Mouse (Mus musculus) heart, embryonic 13.5 days (tissue): ENCODE measurements around the gene Gtf3c6. TPM values are rescaled to one million over a fixed set of nuclear protein-coding genes. Genes with fewer than 3 reads are reported as not detected.

Experiments used
- ATAC-seq: fragments of 200-750 bp; cut with Nextera tagmentation; 2 replicates; pipeline ENCODE4 v1.8.0; 2017; ENCODE audit warnings: moderate TSS enrichment; ENCODE audit not compliant: insufficient number of reproducible peaks, low FRiP score, low TSS enrichment; ENCODE audit errors: extremely low read depth
- H3K27ac ChIP-seq: fragments of 300-500 bp; sonication (generic); replicated peaks from 2 replicates; pipeline ENCODE4 v1.5.1; 2015; ENCODE audit warnings: moderate library complexity, mild to moderate bottlenecking, inconsistent platforms
- H3K27me3 ChIP-seq: fragments of 300-500 bp; sonication (generic); replicated peaks from 2 replicates; pipeline ENCODE4 v1.6.1; 2015; ENCODE audit warnings: mild to moderate bottlenecking, inconsistent platforms
- H3K36me3 ChIP-seq: fragments of 300-500 bp; sonication (generic); 2 replicates; pipeline ENCODE4 v1.6.1; 2015; ENCODE audit warnings: mild to moderate bottlenecking, inconsistent platforms
- H3K4me1 ChIP-seq: fragments of 300-500 bp; sonication (generic); 2 replicates; pipeline ENCODE4 v1.6.1; 2015; ENCODE audit warnings: inconsistent platforms
- H3K4me2 ChIP-seq: fragments of 300-500 bp; sonication (generic); 2 replicates; pipeline ENCODE4 v1.6.1; 2015; ENCODE audit warnings: inconsistent platforms, mild to moderate bottlenecking, moderate library complexity
- H3K4me3 ChIP-seq: fragments of 300-500 bp; sonication (generic); 2 replicates; pipeline ENCODE4 v1.5.1; 2015; ENCODE audit warnings: moderate library complexity, mild to moderate bottlenecking, inconsistent platforms
- H3K9ac ChIP-seq: fragments of 300-500 bp; sonication (generic); 2 replicates; pipeline ENCODE4 v1.6.1; 2015; ENCODE audit warnings: inconsistent platforms, mild to moderate bottlenecking, moderate library complexity
- H3K9me3 ChIP-seq: fragments of 300-500 bp; sonication (generic); 2 replicates; pipeline ENCODE4 v1.6.1; 2016; ENCODE audit warnings: inconsistent platforms
- WGBS: fragments of 180-500 bp; shearing (Covaris S2); methylation state at CpG from one replicate; pipeline ENCODE4 v1.1.7; 2015; ENCODE audit warnings: mixed read lengths; 5-methylcytosine and 5-hydroxymethylcytosine counted together
- polyA plus RNA-seq: library from polyadenylated mRNA; unstranded; fragments of >200 nt; fragmentation: Nextera tagmentation; extraction: Ambion mirVana; gene quantifications from 2 replicates; pipeline ENCODE4 v1.2.1, GENCODE M21; 2015

Gene Gtf3c6
- polyA plus RNA-seq, 1 experiment from 2014 or later: 73.8 TPM

GRCm38 (mm10) chr10:40283636-40284035, 25.7 kb upstream of the Gtf3c6 start:
- H3K27ac ChIP-seq: no peak overlapping the region
- no peaks in the 10 kb centered on the region for H3K9me3 ChIP-seq
- ATAC-seq: no peak
- no peak overlapping the region for H3K4me3 ChIP-seq
- H3K4me2 ChIP-seq: no peak overlapping the region
- no peaks in the 10 kb centered on the region for H3K4me1 ChIP-seq
- 93% methylated on average over 9 of the region's 9 CpGs for WGBS
- H3K36me3 ChIP-seq: peaks cover 38% of the 10 kb centered on the region
- no peaks in the 10 kb centered on the region for H3K27me3 ChIP-seq
- H3K9ac ChIP-seq: no peak overlapping the region

- 84% methylated on average over 2 of the region's 2 CpGs for WGBS
- ATAC-seq: no peak
- no peak overlapping the region for H3K27ac ChIP-seq
- no peaks in the 10 kb centered on the region for H3K4me1 ChIP-seq
- H3K4me3 ChIP-seq: no peak overlapping the region
- no peaks in the 10 kb centered on the region for H3K27me3 ChIP-seq
- no peak overlapping the region for H3K9ac ChIP-seq
- no peak overlapping the region for H3K4me2 ChIP-seq
- no peaks in the 10 kb centered on the region for H3K9me3 ChIP-seq
- H3K36me3 ChIP-seq: peaks cover 31% of the 10 kb centered on the region
Observed at GRCm38 (mm10) chr10:40281565-40281964, 23.7 kb upstream of the Gtf3c6 start.

GRCm38 (mm10) chr10:40278317-40278716, 20.4 kb upstream of the Gtf3c6 start:
- Histone ChIP-seq H3K4me1 (peaks cover 4% of the 10 kb centered on the region; the same call in 1 of the 2 replicates), H3K36me3 (peaks cover 6% of the 10 kb centered on the region), H3K9me3 (no peaks in the 10 kb centered on the region), H3K9ac (no peak overlapping the region), H3K27me3 (no peaks in the 10 kb centered on the region), H3K27ac (no peak overlapping the region), H3K4me2 (no peak overlapping the region), H3K4me3 (no peak overlapping the region)
- ATAC-seq: no peak
- 59% methylated on average over 5 of the region's 5 CpGs for WGBS

- peaks cover 4% of the 10 kb centered on the region; the same call in 1 of the 2 replicates for H3K4me1 ChIP-seq
- ATAC-seq: no peak
- H3K36me3 ChIP-seq: no peaks in the 10 kb centered on the region
- no peak overlapping the region for H3K4me3 ChIP-seq
- no peak overlapping the region for H3K27ac ChIP-seq
- no peak overlapping the region for H3K9ac ChIP-seq
- 51% methylated on average over 7 of the region's 7 CpGs for WGBS
- H3K4me2 ChIP-seq: no peak overlapping the region
- no peaks in the 10 kb centered on the region for H3K9me3 ChIP-seq
- H3K27me3 ChIP-seq: no peaks in the 10 kb centered on the region
Observed at GRCm38 (mm10) chr10:40275991-40276390, 18.1 kb upstream of the Gtf3c6 start.

GRCm38 (mm10) chr10:40273938-40274337, 16.0 kb upstream of the Gtf3c6 start:
- Histone ChIP-seq H3K4me2 (no peak overlapping the region), H3K27ac (no peak overlapping the region), H3K9me3 (no peaks in the 10 kb centered on the region), H3K4me1 (peaks cover 4% of the 10 kb centered on the region; the same call in 1 of the 2 replicates), H3K9ac (no peak overlapping the region), H3K4me3 (no peak overlapping the region), H3K27me3 (no peaks in the 10 kb centered on the region), H3K36me3 (no peaks in the 10 kb centered on the region)
- 70% methylated on average over 5 of the region's 5 CpGs for WGBS
- peak; percentile 79 for ATAC-seq

GRCm38 (mm10) chr10:40271216-40271615, 13.3 kb upstream of the Gtf3c6 start:
- WGBS: 82% methylated on average over 3 of the region's 3 CpGs
- Histone ChIP-seq H3K27me3 (no peaks in the 10 kb centered on the region), H3K4me3 (no peak overlapping the region), H3K9ac (no peak overlapping the region), H3K36me3 (no peaks in the 10 kb centered on the region), H3K4me2 (no peak overlapping the region), H3K27ac (no peak overlapping the region), H3K9me3 (no peaks in the 10 kb centered on the region), H3K4me1 (peaks cover 4% of the 10 kb centered on the region; the same call in 1 of the 2 replicates)
- ATAC-seq: no peak

- 86% methylated on average over 3 of the region's 3 CpGs for WGBS
- Histone ChIP-seq H3K27me3 (no peaks in the 10 kb centered on the region), H3K27ac (no peak overlapping the region), H3K4me1 (peaks cover 5% of the 10 kb centered on the region), H3K9ac (no peak overlapping the region), H3K36me3 (no peaks in the 10 kb centered on the region), H3K9me3 (peaks cover 7% of the 10 kb centered on the region; the same call in 1 of the 2 replicates), H3K4me2 (no peak overlapping the region), H3K4me3 (no peak overlapping the region)
- no peak for ATAC-seq
Observed at GRCm38 (mm10) chr10:40264920-40265319, 7.0 kb upstream of the Gtf3c6 start.

- Histone ChIP-seq H3K27me3 (no peaks in the 10 kb centered on the region), H3K4me3 (no peak overlapping the region), H3K36me3 (no peaks in the 10 kb centered on the region), H3K9me3 (peaks cover 7% of the 10 kb centered on the region; the same call in 1 of the 2 replicates), H3K27ac (no peak overlapping the region), H3K4me2 (no peak overlapping the region), H3K4me1 (peaks cover 14% of the 10 kb centered on the region), H3K9ac (no peak overlapping the region)
- no peak for ATAC-seq
- 81% methylated on average over 4 of the region's 4 CpGs for WGBS
Observed at GRCm38 (mm10) chr10:40263691-40264090, 5.8 kb upstream of the Gtf3c6 start.

GRCm38 (mm10) chr10:40262200-40262599, 4.3 kb upstream of the Gtf3c6 start:
- Histone ChIP-seq H3K27ac (no peak overlapping the region), H3K4me1 (peaks cover 14% of the 10 kb centered on the region), H3K36me3 (no peaks in the 10 kb centered on the region), H3K9ac (no peak overlapping the region), H3K27me3 (no peaks in the 10 kb centered on the region), H3K4me3 (no peak overlapping the region), H3K4me2 (no peak overlapping the region), H3K9me3 (peaks cover 7% of the 10 kb centered on the region; the same call in 1 of the 2 replicates)
- 80% methylated on average over 6 of the region's 6 CpGs for WGBS
- ATAC-seq: no peak

- no peak overlapping the region; the same call in 1 of the 2 replicates for H3K9ac ChIP-seq
- peaks cover 7% of the 10 kb centered on the region; the same call in 1 of the 2 replicates for H3K9me3 ChIP-seq
- H3K36me3 ChIP-seq: peaks cover 6% of the 10 kb centered on the region
- 50% methylated on average over 5 of the region's 5 CpGs for WGBS
- H3K4me3 ChIP-seq: no peak overlapping the region
- no peaks in the 10 kb centered on the region for H3K27me3 ChIP-seq
- ATAC-seq: no peak
- no peak overlapping the region for H3K4me2 ChIP-seq
- no peak overlapping the region for H3K27ac ChIP-seq
- peaks cover 22% of the 10 kb centered on the region for H3K4me1 ChIP-seq
Observed at GRCm38 (mm10) chr10:40260305-40260704, 2.4 kb upstream of the Gtf3c6 start.

- H3K4me2 ChIP-seq: peak overlapping the region; percentile 87
- no peak overlapping the region for H3K4me3 ChIP-seq
- no peaks in the 10 kb centered on the region for H3K27me3 ChIP-seq
- ATAC-seq: no peak
- WGBS: 10% methylated on average over 8 of the region's 8 CpGs
- no peaks in the 10 kb centered on the region for H3K9me3 ChIP-seq
- H3K9ac ChIP-seq: no peak overlapping the region
- H3K36me3 ChIP-seq: peaks cover 12% of the 10 kb centered on the region
- H3K27ac ChIP-seq: no peak overlapping the region
- H3K4me1 ChIP-seq: peaks cover 22% of the 10 kb centered on the region
Observed at GRCm38 (mm10) chr10:40259542-40259941, 1.6 kb upstream of the Gtf3c6 start.

GRCm38 (mm10) chr10:40258976-40259375, 1.1 kb upstream of the Gtf3c6 start:
- Histone ChIP-seq H3K4me2 (peak overlapping the region; percentile 87), H3K4me1 (peaks cover 22% of the 10 kb centered on the region), H3K9ac (peak overlapping the region; percentile 90), H3K9me3 (no peaks in the 10 kb centered on the region), H3K36me3 (peaks cover 17% of the 10 kb centered on the region), H3K4me3 (peak overlapping the region; percentile 82), H3K27ac (peak overlapping the region; percentile 97), H3K27me3 (no peaks in the 10 kb centered on the region)
- no peak for ATAC-seq
- WGBS: 6% methylated on average over 5 of the region's 5 CpGs
